Mouse (Mus musculus) thymus, adult 2 months (tissue): Measurements from ENCODE around the gene Senp7.

Experiments used
- CTCF ChIP-seq: fragments of 200-500 bp; IDR thresholded peaks from 2 replicates; pipeline ENCODE4 v1.5.1; 2012; ENCODE audit warnings: mild to moderate bottlenecking, control low read depth, low read length, moderate library complexity, borderline replicate concordance; ENCODE audit not compliant: control insufficient read depth, poor library complexity, insufficient read depth; ENCODE audit errors: extremely low read depth
- POLR2A ChIP-seq: fragments of 200-500 bp; IDR thresholded peaks from 2 replicates; pipeline ENCODE4 v1.6.1; 2012; ENCODE audit warnings: mild to moderate bottlenecking, low read length, control low read depth, moderate library complexity; ENCODE audit not compliant: control insufficient read depth, poor library complexity, insufficient read depth; ENCODE audit errors: extremely low read depth

GRCm38 (mm10) chr16:56074122-56074521, 26.0 kb downstream of the Senp7 start:
- TF ChIP-seq CTCF, result no peak
- TF ChIP-seq POLR2A, result no peak
